Mouse (Mus musculus) erythroblast, adult 5-6 weeks (primary cell): ENCODE results near the gene Tmem94. TPM values are rescaled to one million over a fixed set of nuclear protein-coding genes. Genes with fewer than 3 reads are reported as not detected.
A peak's percentile ranks its signal among the peaks of the same experiment; 100 is the strongest.

Experiments used
- ATAC-seq: replicated peaks from 2 replicates; pipeline ENCODE4 v1.8.0; 2016; ENCODE audit warnings: moderate number of reproducible peaks, mild to moderate bottlenecking, moderate TSS enrichment, inconsistent platforms; ENCODE audit not compliant: poor library complexity, low FRiP score, severe bottlenecking
- total RNA-seq, 2 experiments: library from RNA; stranded (forward) in 1 of 2; stranded (reverse) in 1 of 2; fragments of 150-400 nt in 1 of 2; fragments of 200-764, 138-1000 nt in 1 of 2; gene quantifications; 2 replicates each; pipeline versions ENCODE4 v1.2.3 to v1.2.4; 2015 to 2017; ENCODE audit warnings: low replicate concordance in 2 of 2

Gene Tmem94
- total RNA-seq, 2 experiments from 2014 or later, result 8.5 to 8.7 TPM

DNA sequence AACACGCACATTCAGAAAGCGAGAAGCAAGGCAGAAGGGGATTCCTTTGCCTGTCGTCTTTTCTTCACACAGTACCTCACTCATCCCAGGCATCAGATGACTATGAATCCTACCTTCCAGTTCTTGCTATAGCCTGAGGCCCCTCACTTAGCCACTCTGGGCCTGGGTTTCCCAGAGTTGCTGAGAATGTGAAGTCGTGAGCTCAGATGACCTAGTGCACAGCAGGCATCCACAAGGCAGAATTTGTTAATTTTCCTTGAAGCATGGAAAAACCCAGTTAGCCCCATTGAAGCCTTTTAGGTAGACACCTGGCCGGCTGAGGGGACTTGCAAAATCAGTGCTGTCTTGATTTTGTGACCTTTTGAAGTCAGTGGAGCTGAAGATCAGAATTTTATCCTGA, 61.3 kb downstream of the Tmem94 start:
- ATAC-seq, result no peak

GRCm38 (mm10) chr11:115827624-115828023, 62.4 kb downstream of the Tmem94 start:
- ATAC-seq, result no peak

- ATAC-seq, result no peak
Observed at GRCm38 (mm10) chr11:115829036-115829435, 63.8 kb downstream of the Tmem94 start.

DNA sequence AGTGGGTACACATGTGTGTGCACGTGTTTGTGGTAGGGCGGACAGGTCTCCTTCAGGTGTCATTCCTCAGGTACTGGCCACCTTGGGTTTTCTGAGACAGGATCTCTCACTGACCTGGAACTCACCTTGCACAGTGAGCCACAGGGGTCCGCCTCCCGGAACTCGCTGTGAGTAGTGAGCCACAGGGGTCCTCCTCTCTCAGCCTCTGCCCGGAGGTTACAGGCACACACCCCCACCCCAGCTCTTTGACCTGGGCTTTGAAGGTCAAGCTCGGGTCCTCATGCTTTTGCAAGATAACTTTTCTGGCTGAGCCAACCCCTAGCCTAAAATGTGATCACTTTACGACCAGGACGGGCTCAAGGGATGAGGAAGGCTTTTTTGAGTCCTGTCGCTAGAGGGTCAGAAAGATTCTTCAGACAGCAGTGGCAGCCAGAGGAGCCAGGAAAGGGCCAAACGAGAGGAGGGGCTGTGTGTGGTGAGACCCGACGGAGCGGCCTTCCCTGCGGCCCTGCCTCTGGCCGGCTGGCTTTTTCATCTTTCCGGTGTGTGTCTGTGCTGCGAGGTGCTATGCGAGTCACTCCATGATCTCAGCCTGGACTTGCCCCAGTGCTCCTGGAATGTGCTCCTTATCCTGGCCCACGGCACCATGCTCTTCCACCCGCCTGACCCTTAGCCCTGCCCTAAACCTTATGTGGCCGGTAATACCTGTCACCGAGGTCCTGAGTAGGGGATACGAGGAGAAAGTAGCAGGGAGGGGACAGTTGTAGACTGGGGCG, 65.5 kb downstream of the Tmem94 start:
- ATAC-seq, result no peak

DNA sequence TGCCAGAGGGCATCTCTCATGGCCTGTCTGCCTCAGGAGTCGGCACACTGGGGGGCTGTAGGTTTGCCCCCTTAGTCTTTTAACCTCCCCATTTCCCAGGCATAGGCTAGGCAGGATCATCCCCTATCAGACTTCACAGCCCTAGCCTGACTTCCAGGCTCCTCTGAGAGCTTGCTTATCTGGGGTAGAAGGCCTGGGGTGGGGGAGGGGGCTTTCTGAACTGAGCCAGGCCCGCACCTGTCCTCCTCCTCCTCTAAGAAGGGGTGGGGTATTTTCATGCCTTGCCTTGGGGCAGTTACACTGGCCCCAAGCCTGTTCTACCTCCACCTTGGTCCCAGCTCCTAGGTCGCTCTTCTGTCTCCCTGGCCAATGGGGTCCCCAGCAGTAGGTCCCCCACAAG, 66.3 kb downstream of the Tmem94 start:
- ATAC-seq, result no peak

- ATAC-seq, result no peak
Observed at GRCm38 (mm10) chr11:115832064-115832463, 66.8 kb downstream of the Tmem94 start.

GRCm38 (mm10) chr11:115832523-115832922, 67.3 kb downstream of the Tmem94 start:
- no peak for ATAC-seq

DNA sequence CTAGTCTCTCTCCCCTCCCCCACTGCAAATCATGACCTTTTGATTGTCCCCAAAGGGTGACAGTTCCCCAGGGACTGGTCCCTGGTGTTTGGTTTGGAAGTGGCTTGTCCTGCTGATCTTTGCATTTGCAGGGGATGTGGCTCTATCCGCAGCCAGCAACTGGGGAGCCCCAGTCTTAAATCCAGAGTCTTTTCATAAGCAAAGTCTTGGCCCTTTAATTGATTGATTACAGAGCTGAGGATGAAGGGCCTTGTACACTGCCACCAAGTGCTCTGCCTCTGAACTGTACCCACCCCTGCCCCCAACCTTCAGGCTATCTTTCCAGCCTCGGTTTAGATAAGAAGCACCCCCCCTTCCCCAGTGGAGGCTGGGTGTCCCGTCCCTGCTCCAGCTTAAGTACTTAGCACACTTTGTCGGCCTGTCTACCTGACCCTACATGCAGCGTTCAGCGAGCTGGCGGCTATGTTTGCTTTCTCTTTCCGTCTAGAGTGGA, 67.8 kb downstream of the Tmem94 start:
- no peak for ATAC-seq

- ATAC-seq, result no peak
Observed at GRCm38 (mm10) chr11:115834033-115834432, 68.8 kb downstream of the Tmem94 start.

DNA sequence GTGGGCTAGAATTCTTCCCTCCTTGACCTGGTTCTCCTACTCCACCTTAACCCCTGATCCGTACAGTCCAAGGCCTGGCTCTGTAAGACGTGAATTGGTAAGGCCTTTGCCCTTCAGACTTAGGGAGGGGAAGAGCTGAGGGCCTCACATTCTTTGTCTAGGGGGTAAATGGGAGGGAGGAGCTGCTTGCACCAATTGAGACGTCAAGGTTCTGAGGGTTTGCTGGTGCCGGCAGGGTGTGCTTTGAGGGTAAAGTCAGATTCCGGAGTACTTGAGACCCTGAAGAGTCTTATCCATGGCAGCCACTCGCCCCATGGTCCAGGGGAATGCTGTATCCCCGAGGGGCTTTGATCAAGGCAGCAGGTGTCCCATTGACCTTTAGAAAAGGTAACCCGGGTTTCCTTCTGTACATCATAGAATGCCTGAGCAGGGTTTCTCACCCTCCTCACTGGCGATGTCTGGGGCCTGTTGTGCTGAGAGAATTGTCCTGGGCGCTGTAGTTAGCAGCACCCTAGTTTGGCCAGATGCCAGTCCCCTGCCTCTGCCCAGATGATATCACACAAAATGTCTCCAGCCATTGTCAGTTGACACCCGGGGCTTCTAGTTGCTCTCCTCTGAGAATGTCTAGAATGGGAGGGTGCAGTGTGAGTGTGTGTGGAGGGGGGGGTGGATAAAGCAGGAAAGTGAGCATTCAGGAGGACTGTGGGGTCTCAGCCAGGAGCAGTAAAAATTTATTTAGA, 71.6 kb downstream of the Tmem94 start:
- no peak for ATAC-seq

DNA sequence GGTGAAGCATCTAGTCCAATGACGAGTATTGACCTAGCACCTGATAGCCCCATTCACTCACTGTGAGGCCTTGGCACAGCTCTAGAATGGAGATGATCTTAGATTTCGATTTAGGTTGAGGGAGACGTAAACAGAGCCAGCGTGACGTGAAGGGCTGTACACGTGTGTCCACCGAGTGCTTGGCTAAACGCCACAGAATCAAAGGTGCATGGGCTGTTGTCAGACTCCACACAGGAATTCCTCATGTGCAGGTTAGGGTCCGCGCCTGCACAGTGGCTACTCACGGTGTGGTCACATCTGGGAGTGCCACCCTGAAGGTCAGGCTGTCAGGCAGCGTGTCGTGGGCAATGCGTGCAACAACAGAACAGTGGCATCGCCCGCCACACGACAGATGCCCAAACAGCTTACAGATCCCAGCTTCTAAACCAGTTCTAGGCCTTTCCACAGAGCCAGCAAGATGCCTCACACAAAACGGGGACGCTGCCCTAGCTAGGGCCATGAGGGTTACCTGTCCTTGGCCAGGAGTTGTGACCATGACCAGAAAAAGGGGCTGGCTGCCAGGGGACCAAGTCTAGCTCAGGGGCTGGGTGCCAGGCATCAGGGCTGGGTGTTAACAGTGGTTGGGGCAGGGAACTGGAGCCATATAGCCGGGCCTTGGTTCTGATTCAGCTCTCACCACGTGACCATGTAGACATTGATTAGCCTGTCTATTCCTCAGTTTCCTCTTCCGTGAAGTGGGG, 72.5 kb downstream of the Tmem94 start:
- ATAC-seq, result no peak

DNA sequence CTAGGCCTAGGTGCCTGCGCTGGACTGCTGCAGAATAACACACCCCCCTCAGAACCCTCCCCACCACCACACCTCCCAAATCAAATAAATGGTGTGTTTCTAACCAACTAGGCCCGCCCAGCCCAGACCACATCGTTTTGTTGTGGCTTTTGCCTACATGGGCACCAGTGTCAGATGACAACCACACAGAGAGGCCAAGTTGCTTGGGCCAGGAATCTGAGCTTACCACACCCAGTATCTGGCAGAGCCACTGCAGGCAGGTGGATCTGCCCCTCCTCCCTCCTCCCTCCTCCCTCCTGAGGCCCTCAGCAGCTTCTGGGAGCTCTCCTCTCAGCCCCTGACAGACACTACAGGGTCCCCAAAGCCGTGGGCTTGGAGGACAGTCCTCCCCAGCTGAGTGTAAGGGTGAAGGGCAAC, 73.7 kb downstream of the Tmem94 start:
- no peak for ATAC-seq

GRCm38 (mm10) chr11:115839732-115840131, 74.5 kb downstream of the Tmem94 start:
- ATAC-seq, result no peak

DNA sequence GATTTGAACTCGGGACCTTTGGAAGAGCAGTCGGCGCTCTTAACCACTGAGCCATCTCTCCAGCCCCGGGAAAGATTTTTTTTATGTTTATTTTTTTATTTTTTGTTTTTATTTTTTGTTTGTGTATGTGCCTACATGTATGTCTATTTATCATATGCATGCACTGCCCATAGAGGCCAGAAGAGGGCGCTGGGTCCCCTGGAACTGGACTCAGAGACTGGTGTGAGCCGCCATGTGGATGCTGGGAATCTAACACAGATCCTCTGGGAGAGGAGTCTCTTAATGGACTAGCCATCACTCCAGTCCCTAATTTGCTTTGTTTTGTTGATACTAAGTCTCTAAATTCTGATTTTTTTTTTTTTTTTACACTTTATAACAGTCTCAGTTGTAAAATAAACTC, 75.8 kb downstream of the Tmem94 start:
- no peak for ATAC-seq

DNA sequence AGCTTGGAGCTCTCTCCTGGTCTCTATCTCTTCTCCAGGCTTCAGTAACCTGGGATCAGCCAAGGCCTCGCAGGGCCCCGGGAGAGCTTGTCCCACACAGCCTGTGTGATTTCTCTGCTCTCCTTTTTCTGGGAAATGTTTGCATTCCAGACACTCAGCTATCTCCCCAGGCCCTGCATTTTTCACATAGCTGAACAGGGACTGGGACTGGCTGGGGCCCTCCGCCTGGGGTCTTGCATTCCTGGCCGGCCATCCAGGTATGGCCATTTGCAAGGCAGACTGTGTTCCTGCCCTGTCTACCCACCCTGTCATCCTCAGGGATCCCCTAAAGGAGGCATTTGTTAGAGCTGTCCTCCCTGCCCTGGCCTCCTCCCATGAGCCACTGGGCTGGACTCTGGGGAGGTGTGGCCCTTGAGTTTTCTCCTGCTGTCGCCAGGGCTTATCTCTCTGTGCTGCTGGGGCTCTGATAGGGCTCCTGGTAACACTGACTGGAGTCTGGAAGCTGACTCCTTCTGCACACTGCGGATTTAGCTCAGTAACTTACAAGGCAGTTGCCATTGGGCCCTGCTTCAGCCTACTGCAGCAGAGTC, 76.8 kb downstream of the Tmem94 start:
- peak; percentile 91 for ATAC-seq

GRCm38 (mm10) chr11:115843141-115843890, 78.1 kb downstream of the Tmem94 start:
- no peak for ATAC-seq

- ATAC-seq, result no peak
Observed at GRCm38 (mm10) chr11:115843891-115844239, 78.6 kb downstream of the Tmem94 start.

- no peak for ATAC-seq
Observed at GRCm38 (mm10) chr11:115844240-115844639, 79.0 kb downstream of the Tmem94 start.

DNA sequence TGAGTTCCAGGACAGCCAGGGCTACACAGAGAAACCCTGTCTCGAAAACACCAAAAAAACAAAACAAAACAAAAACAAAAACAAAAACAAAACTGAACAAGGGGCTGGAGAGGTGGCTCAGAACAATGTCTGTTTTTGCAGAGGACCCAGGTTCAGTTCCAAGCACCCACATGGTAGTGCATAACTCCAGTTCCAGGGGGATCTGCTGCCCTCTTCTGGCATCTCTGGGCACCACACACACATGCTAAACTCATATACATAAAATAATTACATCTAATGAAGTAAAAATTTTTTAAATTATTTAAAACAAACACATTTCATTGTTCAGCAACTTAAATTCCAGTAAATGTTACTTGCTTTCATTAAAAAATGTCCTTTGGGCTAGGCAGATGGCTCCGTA, 80.6 kb downstream of the Tmem94 start:
- ATAC-seq, result no peak
